Mouse (Mus musculus) liver, embryonic 14.5 days (tissue): ENCODE results near the gene Pik3r1.

Experiments used
- CTCF ChIP-seq: IDR thresholded peaks from 2 replicates; pipeline ENCODE4 v1.5.1; 2016; ENCODE audit warnings: antibody characterized with exemption, low read depth, control low read depth
- EP300 ChIP-seq: IDR thresholded peaks from 2 replicates; pipeline ENCODE4 v1.6.1; 2016; ENCODE audit warnings: antibody characterized with exemption, low read depth

DNA sequence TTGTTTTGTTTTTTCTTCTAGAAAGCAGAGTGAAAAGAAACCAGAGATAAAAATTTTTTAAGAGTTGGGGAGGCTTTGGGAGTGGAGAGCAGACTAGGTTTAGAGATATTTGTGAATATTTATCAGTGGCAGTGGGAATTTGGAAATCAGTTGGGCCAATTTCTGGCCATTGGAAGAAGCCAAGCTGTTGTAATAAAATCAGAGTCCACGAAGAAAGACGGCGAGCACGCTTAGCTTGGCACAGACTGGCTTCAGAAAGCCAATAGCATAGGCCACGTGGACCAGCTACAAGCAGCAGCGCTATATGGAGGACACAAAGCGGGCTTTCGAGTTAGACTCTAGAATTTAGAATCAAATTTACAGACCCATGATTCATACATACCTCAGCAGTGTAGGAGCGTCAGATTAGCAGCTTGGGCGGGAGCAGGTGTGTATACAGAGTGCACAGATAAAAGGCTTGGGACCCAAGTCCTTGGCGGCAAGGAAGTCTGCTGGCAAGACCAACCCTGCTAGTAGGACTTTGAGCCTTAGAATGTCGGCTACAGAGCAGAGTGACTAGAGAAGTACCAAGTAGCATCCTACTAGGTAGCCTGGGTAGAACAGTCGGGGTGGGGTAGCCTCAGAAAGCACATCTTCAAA is 16.8 kb upstream of the Pik3r1 start:
- TF ChIP-seq CTCF (no peak), EP300 (no peak)
